1 mouse cellular context compared by ENCODE assay signal in genomic region chr11:88441871-88442740, GRCm38 (mm10).
TF ChIP-seq lines count a peak whose summit lies in the region.

No protein-coding gene starts in this region.

TF ChIP-seq in CH12.LX, 34 proteins besides CTCF, POLR2A, EP300 and RAD21 (continued from another document):
- TF ChIP-seq KAT2A (IDR thresholded peaks at IDR 0.05; ENCODE audit: insufficient replicate concordance, low read length), result 0 out of 2 replicates have a peak, but pooled peaks have one; percentile 40
- TF ChIP-seq MAZ (IDR thresholded peaks at IDR 0.05; ENCODE audit: low read depth, low read length), result peak; percentile 83
- no peak for TF ChIP-seq ZC3H11A (IDR thresholded peaks at IDR 0.05; ENCODE audit: low read depth, low read length)
- no peak for TF ChIP-seq CHD1 (IDR thresholded peaks at IDR 0.05; ENCODE audit: low read depth, low read length)
- TF ChIP-seq IRF4 (IDR thresholded peaks at IDR 0.05; ENCODE audit: low read depth, low read length), result peak; percentile 75
- no peak for TF ChIP-seq USF2 (conservative IDR thresholded peaks at IDR 0.05; ENCODE audit: low read depth, low read length)
- peak; percentile 37; the same call in 1 of the 2 replicates for TF ChIP-seq HCFC1 (IDR thresholded peaks at IDR 0.05; ENCODE audit: low read depth, low read length)
- TF ChIP-seq MXI1 (IDR thresholded peaks at IDR 0.05; ENCODE audit: low read depth, low read length), result peak; percentile 83
- no peak for TF ChIP-seq ZKSCAN1 (IDR thresholded peaks at IDR 0.05; ENCODE audit: borderline replicate concordance, low read depth, low read length)
- TF ChIP-seq UBTF (IDR thresholded peaks at IDR 0.05; ENCODE audit: low read depth, low read length), result no peak
